Mouse (Mus musculus) heart, embryonic 10.5 days (tissue): ENCODE measurements around the gene Rbsn. TPM values are rescaled to one million over a fixed set of nuclear protein-coding genes. Genes with fewer than 3 reads are reported as not detected.

Experiments used
- polyA plus RNA-seq: library from polyadenylated mRNA; unstranded; fragments of >200 nt; fragmentation: Nextera tagmentation; extraction: Ambion mirVana; gene quantifications from 2 replicates; pipeline ENCODE4 v1.2.1, GENCODE M21; 2016

Gene Rbsn
- polyA plus RNA-seq, 1 experiment from 2014 or later = 18.7 TPM

Other genes with a start within 250 kb of the Rbsn start
- gene Fgd5, start 236.0 kb downstream of the Rbsn start, polyA plus RNA-seq = 12.9 and 15.7 TPM in 2 replicates
- gene Nr2c2, start 123.5 kb downstream of the Rbsn start, polyA plus RNA-seq = 15.0 and 15.6 TPM in 2 replicates
- 86.0 and 95.1 TPM in 2 replicates for gene Mrps25, start 30.9 kb downstream of the Rbsn start, polyA plus RNA-seq
- gene Trh, start 29.7 kb upstream of the Rbsn start, polyA plus RNA-seq = 0.53 and 0.83 TPM in 2 replicates